Comparison of ENCODE assay signal across 23 mouse cellular contexts in the genomic region with DNA sequence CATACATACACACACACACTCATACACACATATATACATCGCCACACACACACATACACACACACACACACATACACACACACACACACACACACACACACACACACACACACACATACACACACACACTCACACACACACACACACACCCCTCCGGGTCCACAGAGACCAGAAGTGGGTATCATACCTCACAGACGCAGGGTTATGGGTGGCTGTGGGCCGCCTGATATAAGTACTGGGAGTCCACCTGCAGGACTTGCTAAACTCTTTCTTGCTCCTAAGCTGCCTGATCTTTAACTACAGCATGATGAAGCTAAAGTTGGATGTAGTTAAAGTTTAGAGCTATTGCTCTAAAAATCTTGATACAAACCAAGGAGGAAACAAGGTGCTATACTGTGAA.
"Had no signal": no experiment of that assay in that cellular context is flagged by ENCODE, and none has a peak within 500 bp of the region (broad histone marks: within the 10 kb centered on the region; RNA-seq: fewer than 3 reads in every experiment).

No protein-coding gene starts in this region.

- ATAC-seq: hindbrain, postnatal 0 days; liver, embryonic 12.5 days had no signal

- H3K4me2 ChIP-seq: heart, embryonic 15.5 days; hindbrain, embryonic 13.5 days; hindbrain, embryonic 15.5 days; kidney, embryonic 15.5 days; limb, embryonic 13.5 days; limb, embryonic 15.5 days; liver, embryonic 12.5 days had no signal

- H3K9ac ChIP-seq: heart, embryonic 15.5 days; hindbrain, embryonic 13.5 days; hindbrain, embryonic 15.5 days; kidney, embryonic 15.5 days; limb, embryonic 13.5 days; limb, embryonic 15.5 days; liver, embryonic 12.5 days; liver, embryonic 14.5 days had no signal

- DNase-seq: gastrocnemius, postnatal 14 days; gastrocnemius, postnatal 36 days; heart, postnatal 10 days; kidney, adult 11 months; kidney, adult 2 months; kidney, adult 9 months; kidney, postnatal 14 days; kidney, postnatal 36 days; layer of hippocampus, adult 9-11 months; layer of hippocampus, postnatal 36 days; left cerebral cortex, postnatal 4 days had no signal

- H3K27ac ChIP-seq: heart, embryonic 10.5 days; heart, embryonic 13.5 days; heart, embryonic 15.5 days; hindbrain, embryonic 13.5 days; hindbrain, embryonic 15.5 days; hindbrain, postnatal 0 days; kidney, embryonic 15.5 days; kidney, postnatal 0 days; limb, embryonic 13.5 days; limb, embryonic 15.5 days; liver, embryonic 12.5 days; liver, embryonic 14.5 days had no signal

- H3K4me3 ChIP-seq: heart, embryonic 10.5 days; heart, embryonic 13.5 days; heart, embryonic 15.5 days; hindbrain, embryonic 13.5 days; hindbrain, embryonic 15.5 days; kidney, embryonic 15.5 days; limb, embryonic 13.5 days; limb, embryonic 15.5 days; liver, embryonic 12.5 days had no signal

- H3K36me3 ChIP-seq: heart, embryonic 10.5 days; heart, embryonic 13.5 days; heart, embryonic 15.5 days; hindbrain, embryonic 13.5 days; hindbrain, embryonic 15.5 days; kidney, embryonic 15.5 days; limb, embryonic 13.5 days; limb, embryonic 15.5 days; liver, embryonic 12.5 days had no signal

- H3K9me3 ChIP-seq: heart, embryonic 10.5 days; heart, embryonic 13.5 days; heart, embryonic 15.5 days; hindbrain, embryonic 13.5 days; hindbrain, embryonic 15.5 days; kidney, embryonic 15.5 days; limb, embryonic 13.5 days; limb, embryonic 15.5 days; liver, embryonic 12.5 days had no signal

- H3K27me3 ChIP-seq: heart, embryonic 13.5 days; heart, embryonic 15.5 days; hindbrain, embryonic 13.5 days; hindbrain, embryonic 15.5 days; kidney, embryonic 15.5 days; limb, embryonic 13.5 days; limb, embryonic 15.5 days; liver, embryonic 12.5 days had no signal

- H3K4me1 ChIP-seq: hindbrain, embryonic 13.5 days; hindbrain, embryonic 15.5 days; kidney, embryonic 15.5 days; limb, embryonic 13.5 days; limb, embryonic 15.5 days; liver, embryonic 12.5 days had no signal
